Mouse (Mus musculus) brain, embryonic 14.5 days (tissue): ENCODE measurements around the gene Ythdf2.

Experiments used
- CTCF ChIP-seq: fragments of 200-500 bp; IDR thresholded peaks from 2 replicates; pipeline ENCODE4 v1.5.1; 2012; ENCODE audit warnings: inconsistent platforms, mild to moderate bottlenecking, moderate library complexity, borderline replicate concordance; ENCODE audit not compliant: insufficient read depth, insufficient read length; ENCODE audit errors: extremely low read depth
- POLR2A ChIP-seq: fragments of 200-500 bp; IDR thresholded peaks from 2 replicates; pipeline ENCODE4 v1.6.1; 2012; ENCODE audit warnings: mild to moderate bottlenecking, inconsistent platforms, borderline replicate concordance; ENCODE audit not compliant: poor library complexity, insufficient read depth, insufficient read length, severe bottlenecking; ENCODE audit errors: extremely low read depth

DNA sequence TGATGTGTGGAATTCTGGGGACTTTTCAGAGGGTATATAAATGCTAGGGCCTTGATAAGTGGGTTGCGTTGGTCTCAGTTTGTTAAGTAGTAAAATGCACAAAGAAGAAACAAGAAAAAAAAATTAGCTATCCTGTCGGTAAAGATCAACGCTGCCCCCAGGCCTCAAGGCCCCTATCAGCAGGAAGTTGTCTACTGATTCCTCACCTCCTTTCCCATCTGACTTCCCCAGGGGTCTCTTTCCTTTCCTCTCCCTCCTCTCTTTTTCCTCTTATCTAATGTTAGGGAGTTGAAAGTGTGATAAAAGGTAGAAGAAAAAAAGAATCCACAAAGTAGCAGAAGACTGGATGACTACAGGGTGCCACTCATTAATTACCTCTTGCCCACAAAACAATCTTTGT lies 28.3 kb upstream of the Ythdf2 start:
- TF ChIP-seq CTCF (no peak), POLR2A (no peak)
